Mouse (Mus musculus): ENCODE results near the gene Mef2a.

DNA sequence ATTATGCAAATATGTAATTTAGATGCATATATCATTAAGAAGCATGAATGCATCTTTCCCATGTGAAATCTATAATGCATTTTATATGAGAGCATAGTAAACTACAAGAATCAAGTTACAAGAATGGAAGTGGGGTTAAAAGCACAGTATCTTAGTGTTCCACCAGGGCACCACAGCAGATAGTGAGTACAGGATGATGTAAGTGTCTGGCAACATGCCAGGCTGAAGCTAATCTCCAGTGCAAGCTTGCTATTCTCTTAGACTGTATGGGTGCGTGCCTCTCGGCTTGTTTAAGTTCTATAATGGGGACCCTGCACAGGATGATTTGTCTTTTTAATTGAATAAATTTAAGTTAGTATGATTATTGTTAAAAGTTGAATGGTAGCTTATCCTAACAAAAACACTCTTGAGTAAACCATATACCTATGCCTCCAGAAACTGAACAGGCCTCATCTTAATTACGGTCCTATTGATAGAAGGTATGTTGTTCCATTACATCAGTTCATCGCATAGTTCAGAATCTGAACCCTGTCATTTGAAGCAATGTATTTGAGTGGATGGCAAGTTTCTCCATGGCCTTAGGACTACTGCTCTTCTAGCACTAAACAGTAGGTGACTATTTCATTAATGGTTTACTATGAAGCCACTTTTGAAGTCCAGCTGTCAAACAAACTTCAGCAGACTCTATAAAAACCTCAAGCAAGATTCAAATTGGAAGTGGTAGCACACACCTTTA, 112.7 kb downstream of the Mef2a start:
- TF ChIP-seq CTCF (IDR thresholded peaks at IDR 0.05; ENCODE audit: control insufficient read depth, insufficient read depth, low read length) = no peak
- no peak for TF ChIP-seq POLR2A (IDR thresholded peaks at IDR 0.05; ENCODE audit: borderline replicate concordance, control insufficient read depth, low read depth, low read length)

Data from bone marrow, adult 2 months (tissue).